Mouse (Mus musculus): ENCODE results near the gene Hlcs. TPM values are rescaled to one million over a fixed set of nuclear protein-coding genes. Genes with fewer than 3 reads are reported as not detected.

The Hlcs gene
- total RNA-seq, 2 experiments from 2014 or later = 9.8 to 10.8 TPM

DNA sequence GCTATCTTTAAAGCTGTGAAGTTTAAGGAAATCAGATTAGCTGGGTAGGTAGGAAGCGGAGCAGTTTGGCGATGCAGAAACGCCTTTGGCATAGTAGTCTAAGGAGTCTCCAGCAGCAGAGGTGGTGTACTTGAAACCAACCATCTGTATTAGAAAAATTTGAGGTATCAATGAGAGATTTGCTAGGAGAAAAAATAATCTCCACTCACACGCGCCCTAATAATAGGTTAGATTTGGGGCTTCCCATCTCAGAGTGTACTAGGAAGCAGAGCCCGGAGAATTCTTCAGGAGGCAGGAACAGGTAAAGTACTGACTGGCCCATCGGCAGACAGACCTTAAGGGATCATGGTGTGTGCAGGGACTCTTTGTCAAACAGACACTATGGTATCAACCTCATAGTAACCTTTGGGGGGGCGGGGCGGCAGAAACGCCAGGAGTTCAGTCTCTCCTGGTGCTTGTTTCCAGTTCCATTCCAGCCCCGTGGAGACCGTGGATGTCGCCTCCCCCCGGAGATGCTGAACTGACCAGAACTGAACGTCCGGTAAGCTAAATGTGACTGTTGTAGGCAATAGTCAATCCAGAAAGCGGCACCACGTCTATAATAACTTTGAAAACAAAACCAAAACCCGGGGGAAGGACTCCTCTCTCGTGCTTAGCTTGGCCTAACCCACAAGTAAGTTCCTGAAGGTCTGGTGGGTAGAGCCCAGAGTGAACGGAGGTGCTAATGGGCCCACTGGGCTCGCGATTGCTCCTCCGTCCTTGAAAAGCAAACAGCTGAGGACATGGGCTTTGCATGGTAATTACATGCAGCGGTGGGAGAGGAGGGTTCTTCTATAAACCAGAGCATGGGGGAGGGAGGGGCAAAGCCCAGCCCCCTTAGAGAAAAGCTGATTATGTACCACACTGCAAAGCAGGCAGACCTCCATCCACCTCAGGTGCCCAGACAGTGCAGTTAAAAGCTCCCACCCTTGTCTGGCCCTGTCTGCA, 15.8 kb upstream of the Hlcs start:
- DNase-seq (ENCODE audit: low spot score) = no peak

DNA sequence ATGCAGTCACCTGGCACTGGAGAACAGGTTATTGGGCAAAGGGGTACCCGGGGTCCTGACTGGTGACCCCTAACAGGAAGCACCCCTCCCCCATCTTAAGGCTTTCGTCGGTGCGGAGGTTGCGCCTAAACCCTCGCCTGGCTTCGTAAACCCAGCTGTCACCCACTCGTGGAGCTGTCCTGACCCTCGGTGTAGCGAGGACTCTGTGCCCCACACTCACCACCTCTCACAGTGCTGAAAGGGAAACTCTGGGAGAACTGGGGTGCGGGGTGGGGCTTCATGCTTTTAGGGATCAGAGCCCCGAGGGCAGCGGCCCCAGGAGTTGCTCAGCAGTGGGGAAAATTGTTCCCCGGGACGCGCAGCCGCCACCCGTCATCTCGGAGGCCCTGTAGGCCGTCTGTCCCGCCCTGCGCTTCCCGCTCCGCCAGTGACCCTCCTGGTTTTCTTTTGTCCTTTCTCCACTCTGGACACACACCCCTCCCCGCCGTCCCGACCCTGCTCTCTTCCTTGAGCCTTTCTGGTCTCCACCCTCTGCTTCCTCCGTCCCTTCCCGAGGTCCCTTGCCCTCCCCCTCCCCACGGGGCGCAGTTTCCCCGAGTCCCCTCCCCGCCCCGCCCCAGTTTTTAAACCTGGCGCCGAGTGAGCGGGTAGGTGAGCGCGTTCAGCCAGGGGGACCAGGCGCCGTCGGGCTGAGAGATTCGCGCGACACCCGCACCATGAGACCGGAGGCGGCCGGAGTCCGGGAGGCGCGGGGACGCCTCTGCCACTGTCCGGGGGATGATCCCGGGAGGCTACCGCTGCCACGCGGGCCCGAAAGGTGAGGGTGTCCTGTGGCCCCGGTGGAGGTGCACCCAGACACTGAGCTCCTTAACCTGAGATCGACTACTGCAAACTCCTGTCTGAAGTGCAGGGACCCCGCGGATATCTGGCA, 14.7 kb upstream of the Hlcs start, which contains the start of gene Ripply3:
Gene Ripply3, plus strand, starts transcription at position 640 of the 931 bp plus-strand sequence.
- DNase-seq (ENCODE audit: low spot score) = peak; percentile 38

DNA sequence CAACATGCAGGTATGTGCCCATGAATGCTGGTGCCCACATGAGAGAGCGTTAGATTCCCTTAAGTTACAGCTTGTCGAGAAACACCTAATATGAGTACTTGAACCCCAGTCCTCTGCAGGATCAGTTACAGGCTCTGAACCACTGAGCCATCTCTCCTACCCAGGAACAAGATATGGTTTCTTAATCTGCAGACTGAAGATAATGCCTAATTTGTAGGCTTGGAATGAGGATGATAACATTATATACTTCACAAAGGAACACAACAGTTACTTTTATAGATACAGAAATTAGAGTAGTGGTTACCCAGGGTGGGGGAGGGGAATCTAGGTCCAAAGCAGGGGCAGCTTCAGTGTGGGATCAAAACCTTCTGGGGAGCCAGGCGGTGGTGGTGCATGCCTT, 12.6 kb upstream of the Hlcs start:
- DNase-seq (ENCODE audit: low spot score) = no peak

DNA sequence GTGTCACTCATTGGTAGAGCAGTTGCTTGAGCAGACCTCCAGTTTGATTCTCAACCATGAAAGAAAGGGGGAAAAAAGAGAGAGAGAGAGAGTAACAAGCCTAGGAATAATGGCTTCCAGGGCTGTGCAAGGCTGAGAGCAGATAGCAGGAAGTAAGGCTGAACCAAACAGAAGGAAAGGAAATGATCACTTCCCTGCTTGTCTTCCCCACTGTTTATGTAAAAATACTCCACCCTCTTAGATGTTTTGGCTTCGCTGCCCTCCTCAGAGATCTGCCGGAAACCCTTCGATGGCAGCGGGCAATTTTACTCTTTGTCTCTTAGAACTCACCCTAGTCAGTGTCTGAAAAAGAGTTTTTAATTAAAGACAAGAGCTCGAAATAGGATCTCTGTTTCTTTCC, 10.3 kb upstream of the Hlcs start:
- DNase-seq (ENCODE audit: low spot score) = no peak

DNA sequence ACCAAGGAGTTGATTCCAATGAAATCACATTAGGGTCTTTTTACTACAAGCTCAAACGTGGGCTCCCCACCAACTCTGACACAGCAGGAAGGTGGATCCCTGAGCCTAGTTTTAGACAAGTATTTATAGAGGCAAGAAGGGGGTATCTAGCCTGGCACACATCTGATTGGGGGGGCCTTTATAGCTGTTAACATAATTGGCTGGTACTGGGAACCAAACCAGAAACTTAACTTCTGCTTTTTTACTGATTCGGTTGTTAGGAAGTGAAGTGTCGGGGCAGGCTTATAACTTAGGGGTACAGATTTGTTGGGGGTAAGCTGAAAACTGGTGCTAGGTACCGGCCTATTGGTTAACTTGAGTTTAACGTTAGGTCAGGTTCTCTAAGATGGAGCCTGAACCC, 6.9 kb upstream of the Hlcs start:
- no peak for DNase-seq (ENCODE audit: low spot score)

DNA sequence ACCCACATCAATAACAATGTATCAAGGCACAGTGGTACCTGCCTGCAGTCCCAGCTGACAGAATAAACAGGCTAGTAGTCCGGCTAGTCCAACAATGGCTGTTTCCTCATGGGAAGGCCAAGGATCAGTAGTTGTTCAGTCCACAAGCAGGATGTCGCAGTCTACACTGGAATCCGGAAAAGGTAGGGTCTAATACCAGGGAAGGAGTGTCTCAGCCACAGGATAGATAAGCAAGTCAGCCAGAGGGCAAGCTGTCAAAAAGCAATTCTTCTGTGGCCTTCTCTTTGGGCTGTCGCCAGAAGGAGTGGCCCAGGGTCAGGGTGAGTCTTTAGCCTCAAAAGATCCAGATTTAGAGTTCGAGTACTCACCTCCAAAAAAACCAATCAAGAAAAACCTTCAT, 4.4 kb upstream of the Hlcs start:
- no peak for DNase-seq (ENCODE audit: low spot score)

DNA sequence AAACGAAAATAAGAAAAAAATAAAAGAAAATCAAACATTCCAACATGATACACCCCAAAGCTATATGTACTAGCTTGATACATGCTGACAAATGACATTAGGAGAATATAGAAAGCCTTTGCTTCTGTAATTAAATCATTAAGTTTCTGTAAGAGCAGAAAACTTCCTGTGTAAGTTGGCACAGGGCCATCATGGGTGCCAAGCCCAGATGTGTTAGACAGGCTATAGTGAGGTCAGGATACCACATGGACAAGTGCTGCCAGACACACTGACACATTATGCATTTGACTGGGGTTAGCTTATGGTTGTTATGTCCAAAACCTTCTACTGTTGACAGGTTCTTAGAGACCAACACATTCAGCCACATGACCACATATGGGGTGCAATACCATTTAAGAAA, 1.8 kb upstream of the Hlcs start:
- DNase-seq (ENCODE audit: low spot score) = no peak

DNA sequence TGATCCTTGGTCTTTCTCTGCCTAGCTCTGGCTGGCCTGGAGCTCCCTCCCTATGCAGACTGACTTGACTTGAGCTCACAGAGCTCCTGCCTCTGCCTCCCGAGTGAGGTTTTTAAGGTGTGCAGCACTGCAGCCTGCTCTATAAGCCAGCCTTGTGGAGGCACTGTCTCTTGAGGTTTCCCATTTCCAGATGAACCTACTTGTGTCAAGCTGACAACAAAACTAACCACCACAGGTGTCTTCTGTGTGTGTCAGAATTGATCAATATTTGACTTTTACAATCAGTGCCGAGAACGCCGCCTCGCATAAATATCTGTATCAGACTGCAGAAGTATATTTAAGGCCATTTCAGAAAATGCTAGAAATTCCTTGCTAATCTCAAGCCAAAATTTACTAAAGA, 1.3 kb upstream of the Hlcs start:
- DNase-seq (ENCODE audit: low spot score) = no peak

DNA sequence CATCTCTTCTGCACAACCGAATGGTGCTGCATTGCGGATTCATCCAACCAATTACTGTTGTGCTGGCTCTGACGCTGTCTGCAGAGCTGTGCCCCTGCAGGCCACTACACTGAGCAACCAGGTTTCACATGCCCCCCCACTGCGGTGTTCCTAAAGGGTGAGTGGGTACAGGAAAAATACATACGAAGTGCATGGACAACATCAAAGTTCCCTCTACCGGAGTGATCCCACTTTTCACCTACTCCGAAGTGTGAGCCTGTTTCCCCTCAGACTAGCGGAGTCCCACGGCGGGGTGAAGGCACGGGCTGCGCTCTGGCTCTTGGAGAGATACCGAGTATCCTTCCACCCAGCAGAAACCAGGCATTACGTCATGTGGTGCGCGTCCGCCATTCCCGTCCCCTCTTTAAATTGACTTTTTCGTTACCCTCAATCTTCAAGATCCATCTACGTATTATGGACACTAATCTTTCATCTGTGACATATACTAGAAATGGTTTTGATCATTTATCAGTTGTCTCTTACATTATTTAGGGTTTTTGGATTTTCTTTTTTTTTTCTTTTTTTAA, 625 bp downstream of the Hlcs start:
- peak; percentile 81 for DNase-seq (ENCODE audit: low spot score)

DNA sequence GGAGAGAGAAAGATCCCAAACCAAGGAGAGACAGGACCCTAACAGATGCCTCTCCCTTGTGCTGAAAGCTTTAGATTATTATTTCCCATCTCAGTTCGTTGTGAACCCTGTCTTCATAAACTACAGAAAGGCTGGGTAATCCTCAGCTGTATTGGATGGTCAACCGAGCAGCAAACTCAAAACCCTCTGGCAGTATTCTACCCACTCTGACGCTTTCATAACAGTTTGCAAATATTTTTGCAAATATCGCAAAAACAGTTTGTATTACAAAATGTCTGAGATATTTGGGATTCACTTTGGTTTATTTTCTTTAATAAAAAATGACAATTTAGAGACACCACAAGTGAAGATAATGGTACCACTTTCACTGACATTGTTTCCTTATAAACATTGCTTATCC, 1.4 kb downstream of the Hlcs start:
- DNase-seq (ENCODE audit: low spot score) = no peak

DNA sequence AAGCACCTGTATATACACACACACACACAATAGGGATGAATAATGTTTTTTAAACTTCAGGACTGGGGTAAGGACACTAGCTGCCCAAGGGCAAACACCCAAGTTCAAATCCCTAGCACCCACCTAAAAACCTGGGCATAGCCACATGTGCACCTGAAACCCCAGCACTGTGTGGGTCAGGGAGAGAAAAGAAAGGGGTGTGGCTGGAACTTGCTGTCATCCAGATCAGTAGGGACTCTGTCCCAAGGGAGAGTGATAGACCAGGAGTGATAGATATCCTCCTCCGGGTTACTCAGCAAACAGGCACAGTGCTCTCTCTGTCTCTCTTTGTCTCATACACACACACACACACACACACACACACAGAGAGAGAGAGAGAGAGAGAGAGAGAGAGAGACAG, 2.0 kb downstream of the Hlcs start:
- DNase-seq (ENCODE audit: low spot score) = no peak

DNA sequence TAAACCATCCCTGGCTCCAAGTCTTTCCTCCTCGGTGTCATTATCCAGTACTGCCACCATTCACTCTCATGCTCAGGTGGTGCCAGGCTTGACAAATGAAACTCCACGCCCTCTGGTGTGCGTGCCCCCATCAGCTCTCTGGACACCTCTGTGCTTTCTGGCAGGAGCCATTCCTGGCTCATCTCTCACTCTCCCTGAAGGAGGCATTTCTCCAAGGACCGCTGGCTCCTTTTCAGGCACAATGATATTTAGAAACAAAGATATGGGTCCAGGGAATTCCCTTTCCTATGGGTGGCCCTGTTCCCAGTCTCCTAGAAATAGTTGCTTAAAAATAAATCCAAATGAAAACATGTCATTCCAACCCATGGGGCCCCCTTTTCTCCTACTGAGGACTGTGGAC, 4.3 kb downstream of the Hlcs start:
- DNase-seq (ENCODE audit: low spot score) = peak; percentile 31

DNA sequence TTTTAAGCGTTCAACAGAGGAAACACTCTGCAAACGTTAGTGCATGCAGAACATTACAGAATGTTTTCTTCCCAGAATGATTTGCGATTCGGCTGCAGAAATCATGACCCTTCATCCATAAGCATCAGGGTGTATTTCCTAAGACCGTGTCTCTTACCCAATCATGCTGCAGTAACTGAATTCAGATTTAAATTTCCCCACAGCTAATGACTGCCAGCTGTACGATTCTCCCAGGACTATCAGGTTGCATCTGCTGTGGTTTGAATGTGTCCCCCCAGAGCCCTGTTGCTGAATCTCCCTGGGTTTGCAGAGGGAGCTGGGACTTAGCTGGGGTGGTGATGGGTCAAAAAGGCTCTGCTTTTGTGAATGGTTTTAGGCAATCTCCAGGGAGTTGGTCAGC, 5.4 kb downstream of the Hlcs start:
- DNase-seq (ENCODE audit: low spot score) = no peak

DNA sequence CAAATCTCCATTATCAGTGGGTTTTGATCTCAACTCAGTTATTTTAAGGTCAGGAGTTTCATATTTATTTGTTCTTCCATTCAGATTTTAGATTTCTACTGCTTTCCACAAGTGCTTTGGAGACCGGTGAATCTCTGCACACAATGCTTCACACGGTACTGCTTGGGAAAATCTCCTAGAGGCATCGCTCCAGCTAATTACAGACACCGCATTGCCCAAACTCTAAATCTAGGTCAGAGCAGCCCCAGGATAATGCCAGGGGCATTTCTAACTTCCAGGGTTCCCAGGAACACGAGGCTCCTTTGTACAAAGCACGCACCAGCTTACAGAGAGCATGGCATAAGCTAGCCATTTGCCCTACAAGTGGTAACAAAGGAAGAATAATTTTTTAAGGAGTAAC, 5.8 kb downstream of the Hlcs start:
- DNase-seq (ENCODE audit: low spot score) = no peak

DNA sequence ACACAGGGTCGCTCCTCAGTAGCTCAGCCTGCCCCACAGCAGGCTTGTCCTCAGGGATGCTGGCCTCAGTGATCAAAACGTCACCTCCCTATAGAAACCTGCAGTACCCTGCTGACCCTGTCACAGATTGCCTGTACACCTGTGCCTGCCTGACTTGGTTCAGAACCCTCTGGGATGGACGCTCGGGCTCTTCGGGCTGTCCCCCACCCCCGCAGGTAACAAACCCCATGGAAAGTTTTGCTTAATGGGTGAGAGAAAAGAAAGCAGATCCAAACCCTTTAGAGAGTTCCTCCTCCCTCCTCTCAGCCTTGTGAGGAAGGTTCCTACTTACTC, 10.2 kb downstream of the Hlcs start:
- no peak for DNase-seq (ENCODE audit: low spot score)

DNA sequence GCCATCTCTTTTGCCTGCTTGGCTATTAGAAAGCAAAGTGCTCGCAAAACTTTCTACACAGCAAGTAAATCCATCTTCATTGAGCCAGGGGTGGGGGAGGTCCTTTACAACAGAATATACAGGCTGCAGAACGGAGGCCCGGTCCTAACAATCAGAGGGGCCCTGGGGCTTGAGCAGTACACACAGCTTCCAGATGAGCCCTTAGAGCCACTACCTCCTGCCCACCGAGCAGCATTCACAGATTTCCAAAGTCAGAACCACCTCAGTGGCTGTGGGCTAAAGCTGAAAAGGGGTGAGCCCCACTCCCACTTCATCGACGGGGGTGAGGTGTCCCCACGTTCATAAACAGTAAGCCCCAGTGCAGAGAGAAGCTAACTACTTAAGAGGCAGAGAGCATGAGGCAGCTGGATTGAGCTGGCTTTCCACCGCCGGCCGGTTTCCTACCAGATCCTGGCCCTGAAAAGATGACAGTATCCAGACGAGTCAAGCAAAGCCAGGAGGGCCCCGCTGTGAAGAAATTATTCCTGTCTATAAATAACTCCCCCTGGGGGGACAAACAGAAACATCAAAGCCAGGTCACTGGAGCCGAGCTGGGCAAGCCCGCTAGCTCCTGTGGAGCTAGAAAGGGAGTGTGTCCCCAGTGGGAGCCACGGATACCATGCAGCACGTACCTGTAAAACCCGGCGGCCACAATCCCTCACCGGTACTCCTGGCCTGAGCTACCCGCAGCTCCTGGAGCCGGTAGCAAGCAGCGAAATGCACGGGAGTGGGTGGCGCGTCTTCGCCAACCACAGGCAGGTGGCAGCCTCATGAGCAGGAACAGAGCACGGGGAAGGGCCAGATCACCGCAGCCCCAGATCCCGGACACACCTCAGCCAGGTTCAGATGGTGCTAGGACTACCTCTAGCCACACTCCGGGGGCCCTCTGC, 10.8 kb downstream of the Hlcs start:
- DNase-seq (ENCODE audit: low spot score) = peak; percentile 35

DNA sequence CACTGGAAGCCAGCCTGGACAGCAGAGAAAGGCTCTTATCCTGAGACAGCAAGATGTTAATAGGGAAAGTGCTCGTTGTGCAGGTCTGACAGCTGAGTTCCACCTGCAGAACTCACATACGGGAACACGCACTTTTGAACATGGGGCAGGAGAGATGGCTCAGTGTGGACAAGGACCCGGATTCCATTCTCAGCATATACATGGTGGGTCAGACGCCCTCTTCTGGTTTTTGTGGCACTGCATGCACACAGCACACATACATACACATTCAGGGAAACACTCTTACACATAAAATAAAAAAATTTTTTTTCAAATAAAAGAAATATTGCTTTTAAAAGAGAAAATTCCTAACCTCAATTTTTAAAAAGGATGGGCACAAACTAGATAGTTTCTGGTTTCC, 11.7 kb downstream of the Hlcs start:
- DNase-seq (ENCODE audit: low spot score) = no peak

DNA sequence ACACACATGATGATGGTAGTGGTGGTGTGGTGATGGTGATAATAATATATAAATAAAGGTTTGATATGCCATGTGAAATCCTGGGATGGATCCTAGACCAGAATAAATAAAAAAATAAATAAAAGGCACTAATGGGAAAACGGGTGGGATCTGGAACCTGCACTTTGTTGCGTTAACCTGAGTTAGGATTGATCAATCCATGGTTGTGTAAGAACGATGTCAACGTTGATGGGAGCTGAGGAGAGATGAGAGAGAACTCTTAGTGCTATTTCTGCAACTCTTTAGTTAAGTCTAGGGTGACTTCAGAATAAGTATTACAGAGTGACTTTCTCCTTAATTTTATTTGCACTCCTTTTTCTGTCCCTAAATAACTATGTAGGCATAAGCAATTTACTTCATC, 12.2 kb downstream of the Hlcs start:
- no peak for DNase-seq (ENCODE audit: low spot score)

DNA sequence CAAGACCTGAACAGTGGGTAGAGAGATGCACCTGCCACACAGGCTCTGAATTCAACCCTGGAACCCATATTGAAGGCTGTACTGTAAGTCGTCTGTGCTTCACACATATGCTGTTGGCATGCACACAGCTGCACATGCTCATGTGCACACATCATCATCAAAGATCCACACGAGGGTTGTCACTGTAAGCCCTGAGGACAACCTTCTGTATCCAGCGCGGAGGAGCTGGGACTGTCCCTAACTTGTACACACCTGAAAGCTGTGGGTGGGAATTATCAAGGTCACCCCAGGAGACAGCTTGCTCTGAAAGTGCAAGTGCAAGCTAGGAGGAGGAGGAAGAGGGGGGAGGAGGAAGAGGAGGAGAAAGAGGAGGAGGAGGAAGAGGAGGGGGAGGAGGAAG, 14.2 kb downstream of the Hlcs start:
- no peak for DNase-seq (ENCODE audit: low spot score)

DNA sequence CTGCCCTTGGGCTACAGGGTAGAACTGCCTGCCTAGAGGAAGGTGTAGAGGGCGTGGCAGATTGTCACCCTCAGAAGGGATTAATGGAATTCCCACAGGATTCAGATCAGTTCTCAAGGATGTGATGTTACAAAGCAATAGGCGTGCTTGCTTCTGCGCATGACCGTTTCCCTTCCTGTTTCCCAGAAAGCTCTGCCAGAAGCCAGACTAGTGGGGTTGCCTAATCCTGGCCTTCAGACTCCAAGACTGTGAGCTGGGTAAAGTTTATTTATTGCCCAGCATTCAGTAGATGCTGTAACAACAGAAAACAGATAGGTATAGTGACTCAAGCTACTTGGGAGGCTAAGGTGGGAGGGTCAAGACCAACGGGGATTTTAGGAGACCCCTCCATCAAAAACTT, 15.3 kb downstream of the Hlcs start:
- no peak for DNase-seq (ENCODE audit: low spot score)

DNA sequence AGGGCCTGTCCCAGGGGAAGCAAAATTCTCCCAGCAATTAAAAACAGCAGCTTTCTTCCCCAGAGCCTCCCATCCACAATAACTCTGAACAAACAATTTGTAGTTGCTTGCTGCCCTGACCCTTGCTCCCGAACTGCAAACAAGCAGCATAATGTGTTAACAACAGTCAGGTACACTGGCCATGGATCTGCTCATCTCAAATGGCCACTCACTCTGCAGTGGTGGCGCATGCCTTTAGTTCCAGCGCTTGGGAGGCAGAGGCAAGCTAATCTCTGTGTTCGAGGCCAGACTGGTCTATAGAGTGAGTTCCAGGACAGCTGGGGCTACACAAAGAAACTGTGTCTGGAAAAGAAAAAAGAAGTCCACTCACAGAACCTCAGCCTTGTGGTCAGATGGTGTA, 22.2 kb downstream of the Hlcs start:
- no peak for DNase-seq (ENCODE audit: low spot score)
